Mouse (Mus musculus): ENCODE measurements around the gene Calu.

- TF ChIP-seq CTCF (conservative IDR thresholded peaks at IDR 0.05 in 1 of 2, IDR thresholded peaks at IDR 0.05 in 1 of 2; ENCODE audit: low read depth in 2 of 2, low read length in 2 of 2) (no peak), HCFC1 (IDR thresholded peaks at IDR 0.05; ENCODE audit: low read depth, low read length) (no peak), EP300 (IDR thresholded peaks at IDR 0.05; ENCODE audit: low read length) (no peak), NELFE (IDR thresholded peaks at IDR 0.05; ENCODE audit: low read depth, low read length) (no peak), MYC (IDR thresholded peaks at IDR 0.05; ENCODE audit: low read depth, low read length) (no peak), MXI1 (IDR thresholded peaks at IDR 0.05; ENCODE audit: low read depth, low read length) (no peak), TBP (conservative IDR thresholded peaks at IDR 0.05; ENCODE audit: low read depth, low read length) (no peak)
Measured at GRCm38 (mm10) chr6:29377386-29377785, 29.5 kb downstream of the Calu start.
